Mouse (Mus musculus): Measurements from ENCODE around the gene Serpina9.
"Not testable (repeated sequence)": the region's sequence is repeated elsewhere in the genome, so short reads cannot be mapped to it uniquely, and the experiment has no call there.

DNA sequence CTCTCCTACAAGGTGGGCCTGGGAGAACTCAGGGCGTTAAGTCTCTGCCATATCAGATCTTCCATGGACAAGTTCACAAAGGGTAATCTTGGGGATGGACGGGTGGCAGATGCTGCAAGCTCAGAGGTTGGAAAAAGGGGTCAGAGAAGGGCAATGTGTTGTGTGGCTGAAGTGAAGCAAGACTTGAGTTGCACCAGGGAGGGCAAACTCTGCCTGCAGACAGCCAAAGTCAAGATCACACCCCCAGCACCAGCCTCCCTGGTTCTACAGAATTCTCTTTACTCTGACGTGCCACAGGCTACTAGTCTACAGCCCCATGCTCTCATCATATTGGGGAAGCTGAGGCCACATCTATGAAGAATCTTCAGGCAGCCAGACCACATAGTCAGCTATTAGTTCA, 60.6 kb downstream of the Serpina9 start:
- TF ChIP-seq POLR2A (IDR thresholded peaks at IDR 0.05; ENCODE audit: control insufficient read depth, extremely low read depth, insufficient read depth, low read length, poor library complexity); CTCF (IDR thresholded peaks at IDR 0.05; ENCODE audit: borderline replicate concordance, control insufficient read depth, extremely low read depth, insufficient read depth, low read length, poor library complexity): not testable (repeated sequence)

Data from thymus, adult 2 months (tissue).